Mouse (Mus musculus): ENCODE measurements around the gene Zfhx3.

The Zfhx3 gene

DNA sequence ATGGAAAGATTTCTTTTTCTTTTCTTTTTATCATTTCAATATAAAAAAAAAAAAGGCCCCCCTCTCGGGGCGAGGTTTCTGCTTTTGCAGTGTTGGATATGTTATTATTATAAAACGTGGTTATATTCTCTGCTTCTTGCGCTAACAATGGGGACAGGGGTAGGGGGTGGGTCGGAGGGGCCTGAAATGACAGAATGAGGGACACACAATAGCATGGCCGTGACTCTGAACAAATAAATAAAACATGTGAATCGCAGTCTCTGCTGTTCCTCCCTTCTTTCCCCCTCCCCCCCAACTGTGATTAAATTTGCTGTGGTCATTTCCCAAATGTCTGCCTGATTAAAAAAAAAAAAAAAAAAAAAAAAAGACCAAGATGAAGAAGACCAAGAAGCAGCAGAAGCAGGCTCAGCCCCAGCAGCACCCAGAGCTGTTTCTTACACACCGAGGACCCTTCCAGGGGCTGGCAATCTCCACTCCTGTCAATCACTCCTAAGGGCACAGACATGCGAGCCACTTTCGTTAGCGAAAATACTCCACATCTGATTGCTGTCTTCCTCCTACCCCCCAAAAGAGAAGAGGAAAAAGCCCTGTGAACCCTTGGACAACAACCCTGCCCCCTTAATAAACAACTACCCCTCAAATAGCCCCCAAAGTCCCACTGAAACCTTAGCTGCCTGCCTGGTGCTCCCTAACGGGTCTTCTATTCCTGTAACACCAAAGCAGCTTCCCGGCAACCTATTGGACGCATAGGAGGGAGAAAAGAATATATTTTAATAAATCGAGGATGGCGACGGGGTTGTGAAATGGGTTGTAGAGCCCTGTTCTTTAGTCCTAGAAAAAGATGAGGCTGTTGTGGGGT is 302.4 kb downstream of the Zfhx3 start:
- DNase-seq: no peak

DNA sequence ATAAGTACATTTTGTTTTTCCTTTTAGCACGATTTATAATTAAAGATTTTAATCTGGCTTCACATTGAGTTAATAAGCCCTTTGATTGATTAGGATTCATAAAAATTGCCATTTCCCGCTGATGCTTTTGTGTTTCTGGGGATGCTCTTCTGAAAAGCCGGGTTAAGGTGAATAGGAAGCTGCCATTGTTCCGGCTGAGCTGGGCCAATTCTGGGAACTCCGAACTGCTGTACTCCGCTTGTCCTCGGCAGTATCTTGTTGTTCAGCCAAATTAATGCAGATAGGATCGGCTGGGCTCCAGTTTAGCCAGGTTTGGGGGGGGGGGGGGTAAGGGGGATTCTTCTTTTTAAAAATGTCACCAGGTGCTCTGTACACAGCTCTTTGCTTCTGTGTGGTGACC is 303.1 kb downstream of the Zfhx3 start:
- DNase-seq: no peak

DNA sequence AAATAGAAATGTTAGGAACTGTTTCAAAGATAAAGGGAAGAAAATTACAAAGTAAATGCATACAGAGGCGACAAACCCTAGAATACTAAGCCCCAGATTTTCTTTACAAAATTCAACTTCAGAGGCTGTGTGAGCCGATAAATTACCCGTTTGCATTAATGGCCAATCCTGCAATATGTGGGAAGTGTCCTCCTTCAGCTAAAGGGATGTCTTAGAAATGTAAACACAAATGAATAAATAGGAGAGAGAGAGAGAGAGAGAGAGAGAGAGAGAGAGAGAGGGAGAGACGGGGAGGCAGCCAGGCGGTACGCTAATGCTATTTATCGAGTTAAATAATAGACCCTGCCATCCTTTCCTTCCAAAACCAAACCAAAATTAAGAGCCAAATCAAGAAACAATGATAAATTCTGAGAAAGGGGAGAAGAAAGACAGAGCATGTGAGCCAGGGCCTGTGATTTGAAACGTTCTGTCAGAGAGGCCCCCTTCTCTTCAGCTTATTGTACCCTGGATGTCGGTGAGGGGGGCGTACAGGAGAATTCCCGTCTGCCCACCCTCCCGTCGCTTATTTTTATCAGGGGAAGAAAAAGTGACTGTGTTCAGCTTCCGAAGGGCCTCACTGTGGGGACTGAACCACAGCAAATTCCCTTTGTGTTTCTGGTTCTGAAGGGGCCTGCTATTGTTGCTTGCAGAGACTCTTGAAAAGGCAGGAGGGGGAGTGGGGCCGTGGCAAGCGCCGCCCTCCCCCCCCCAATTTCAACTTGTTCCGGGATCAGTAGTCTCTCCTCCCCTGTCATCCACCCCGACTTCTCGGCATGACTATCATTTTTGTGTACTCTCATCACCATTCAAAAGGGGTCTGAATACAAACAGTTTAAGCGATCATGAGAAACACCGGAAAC is 303.8 kb downstream of the Zfhx3 start:
- DNase-seq: no peak

DNA sequence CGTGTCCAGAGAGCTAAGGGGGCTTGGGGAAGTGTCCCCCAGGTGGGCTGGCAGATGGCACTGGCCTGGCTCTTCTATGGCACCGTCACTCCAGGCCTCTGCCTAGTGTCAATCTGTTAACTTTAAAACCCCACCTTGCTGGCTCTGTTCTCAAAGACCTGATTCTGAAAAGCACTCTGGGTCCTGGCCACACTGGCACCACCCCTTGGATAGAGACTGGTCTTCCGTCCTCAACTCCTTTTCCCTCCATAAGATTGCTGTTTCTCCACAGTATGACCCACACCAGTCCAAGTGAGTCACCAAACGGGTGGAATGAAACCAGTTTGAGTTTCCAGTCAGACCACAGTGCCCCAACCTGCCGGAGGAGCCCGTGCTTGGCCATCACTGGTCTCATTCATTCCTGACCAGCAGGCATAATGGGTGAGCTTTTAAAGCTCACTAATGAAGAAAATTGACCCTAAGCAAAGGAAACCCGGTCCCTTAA is 304.5 kb downstream of the Zfhx3 start:
- DNase-seq: no peak

DNA sequence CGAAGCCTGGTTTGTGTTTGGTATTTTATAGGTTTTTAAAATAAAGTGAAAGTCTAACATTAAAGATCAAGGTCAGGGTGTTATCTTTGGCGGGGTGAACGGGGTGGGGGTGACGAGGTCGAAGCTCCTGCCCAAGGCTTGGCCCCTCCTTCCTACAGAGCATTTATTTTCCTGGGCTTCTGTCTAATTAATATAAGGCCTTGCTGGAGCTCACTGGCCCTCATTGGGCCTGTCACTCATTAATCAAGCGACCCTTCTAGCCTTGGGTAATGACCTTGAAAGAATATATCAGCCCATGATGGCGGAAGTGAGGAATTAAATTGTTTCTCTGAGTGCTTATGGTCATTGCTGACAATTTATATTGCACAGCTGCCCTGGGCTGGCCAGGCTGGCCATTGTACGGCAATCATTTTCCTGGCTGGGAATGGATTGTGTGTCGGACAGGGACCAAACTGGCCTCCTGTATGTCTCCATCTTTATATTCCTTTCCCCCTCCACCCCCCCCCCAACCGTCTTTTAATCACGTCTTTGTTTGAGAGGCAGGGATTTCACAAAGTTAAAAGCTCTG is 322.2 kb downstream of the Zfhx3 start:
- no peak for DNase-seq

DNA sequence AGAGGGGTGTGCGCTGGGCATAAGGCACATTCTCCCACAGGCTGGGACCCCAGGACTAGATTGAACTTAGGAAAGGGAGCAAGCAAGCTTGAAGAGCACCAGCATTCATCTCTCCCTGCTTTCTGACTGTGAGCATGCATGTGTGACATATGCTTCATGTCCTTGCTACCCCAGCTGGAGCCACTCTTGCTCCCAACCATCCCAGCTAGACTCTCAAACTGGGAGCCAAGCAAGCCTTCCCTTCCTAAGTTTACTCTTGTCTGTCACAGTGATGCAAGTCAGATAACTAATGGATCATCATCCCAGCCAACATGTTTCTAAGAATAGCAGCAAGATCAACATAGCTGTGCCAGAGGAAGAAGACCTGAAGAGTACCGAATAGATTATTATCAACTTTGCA is 335.5 kb downstream of the Zfhx3 start:
- no peak for DNase-seq

DNA sequence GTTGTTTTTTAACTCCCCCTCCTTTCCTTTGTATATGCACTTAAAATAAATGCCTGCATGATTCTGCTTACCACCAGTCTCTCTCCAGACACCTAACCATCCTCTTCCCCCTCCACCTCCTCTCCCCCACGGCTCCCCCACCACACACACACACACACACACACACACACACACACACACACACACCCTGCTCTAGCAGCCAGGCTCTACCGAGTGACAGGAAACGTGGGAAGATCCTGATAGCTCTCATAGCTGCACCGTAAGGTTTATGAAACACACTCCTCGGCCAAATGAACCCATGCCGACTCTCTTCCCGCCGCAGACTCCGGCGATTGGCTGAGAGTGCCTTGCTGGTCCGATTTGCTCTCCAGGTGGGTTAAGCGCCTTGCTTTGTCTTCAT is 339.5 kb downstream of the Zfhx3 start:
- peak; percentile 16 for DNase-seq

DNA sequence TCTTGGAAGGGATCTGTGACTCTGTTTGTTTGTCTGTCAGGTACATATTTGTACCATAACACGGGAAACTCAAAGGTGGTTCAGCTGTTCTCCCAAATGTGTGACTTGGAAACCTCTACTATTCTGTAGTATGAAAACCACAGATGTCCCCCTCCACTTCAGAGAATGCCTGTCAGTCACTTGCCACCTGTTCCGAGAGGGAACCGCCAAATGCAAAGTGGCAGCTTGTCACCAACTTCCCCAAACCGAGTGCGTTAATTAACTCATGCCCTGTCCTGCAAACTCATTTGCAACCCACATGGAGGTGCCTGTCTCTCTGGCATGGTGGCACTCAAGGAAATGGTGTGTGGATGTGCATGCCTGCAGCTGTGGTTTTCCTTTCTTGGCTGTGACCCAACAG is 343.7 kb downstream of the Zfhx3 start:
- peak; percentile 5 for DNase-seq

DNA sequence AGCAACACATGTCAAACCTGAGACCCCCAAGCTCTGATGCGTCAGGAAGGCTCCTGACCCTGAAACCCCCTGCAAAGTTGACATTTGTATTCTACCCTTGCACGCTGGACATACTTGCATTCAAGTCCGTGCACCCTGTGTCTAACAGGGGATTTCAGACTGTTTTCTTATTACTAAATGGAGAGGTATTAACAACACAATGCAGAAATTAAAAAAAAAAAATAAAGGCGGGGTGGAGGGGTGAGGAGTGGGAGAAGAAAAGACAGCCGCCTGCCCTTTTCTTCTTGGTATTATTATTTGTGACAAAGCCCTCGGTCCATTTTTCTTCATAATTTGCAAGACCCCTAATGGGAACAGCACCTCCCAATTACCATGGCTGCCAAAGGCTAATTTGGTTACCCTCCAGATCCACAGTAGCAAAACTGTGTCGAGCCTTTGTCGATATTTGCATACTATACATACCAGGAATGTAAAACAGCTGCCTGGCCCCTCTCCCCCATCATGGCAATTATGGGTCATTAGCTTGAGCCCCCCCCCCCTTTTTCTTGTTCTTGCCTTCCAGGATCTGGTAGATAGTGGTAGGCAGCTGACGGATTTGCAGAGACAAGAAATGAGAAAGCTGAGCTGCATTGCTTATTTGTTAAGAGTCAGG is 358.6 kb downstream of the Zfhx3 start:
- no peak for DNase-seq

DNA sequence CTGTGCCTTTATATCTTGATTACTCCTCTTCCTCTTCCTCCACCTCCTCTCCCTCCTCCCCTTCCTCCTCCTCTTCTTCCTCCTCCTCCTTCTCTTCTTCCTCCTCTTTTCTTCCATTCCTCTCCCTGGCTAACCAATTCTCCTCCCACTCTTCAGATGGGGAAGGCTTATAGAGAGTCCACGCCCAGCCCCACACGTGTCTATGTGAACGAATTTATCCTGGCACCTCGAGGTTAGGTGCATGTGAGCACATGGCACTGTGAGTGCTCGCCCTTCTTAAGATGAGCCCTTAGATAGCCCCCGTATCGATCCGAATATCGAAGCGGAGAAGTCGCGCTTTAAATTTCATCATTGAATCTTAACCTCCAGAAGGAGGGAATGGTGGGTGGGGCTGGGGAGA is 359.2 kb downstream of the Zfhx3 start:
- DNase-seq: no peak

DNA sequence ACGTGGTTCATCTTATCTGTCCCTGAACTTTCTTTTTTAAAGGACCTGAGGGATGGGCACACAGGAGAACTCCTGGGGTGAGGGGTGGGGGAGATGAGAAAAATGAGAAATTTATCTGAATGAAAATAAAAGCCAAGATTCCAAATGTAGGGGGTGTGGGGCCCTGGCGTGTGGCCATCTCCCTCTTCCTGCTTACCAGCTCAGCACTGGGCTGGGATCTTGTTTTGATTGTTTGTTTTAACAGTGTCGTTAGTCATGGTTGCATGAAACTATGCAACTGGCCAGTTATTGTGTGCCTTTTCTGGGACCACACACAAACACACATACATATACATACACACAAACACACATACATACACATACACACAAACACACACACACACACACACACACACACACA is 362.9 kb downstream of the Zfhx3 start:
- no peak for DNase-seq

DNA sequence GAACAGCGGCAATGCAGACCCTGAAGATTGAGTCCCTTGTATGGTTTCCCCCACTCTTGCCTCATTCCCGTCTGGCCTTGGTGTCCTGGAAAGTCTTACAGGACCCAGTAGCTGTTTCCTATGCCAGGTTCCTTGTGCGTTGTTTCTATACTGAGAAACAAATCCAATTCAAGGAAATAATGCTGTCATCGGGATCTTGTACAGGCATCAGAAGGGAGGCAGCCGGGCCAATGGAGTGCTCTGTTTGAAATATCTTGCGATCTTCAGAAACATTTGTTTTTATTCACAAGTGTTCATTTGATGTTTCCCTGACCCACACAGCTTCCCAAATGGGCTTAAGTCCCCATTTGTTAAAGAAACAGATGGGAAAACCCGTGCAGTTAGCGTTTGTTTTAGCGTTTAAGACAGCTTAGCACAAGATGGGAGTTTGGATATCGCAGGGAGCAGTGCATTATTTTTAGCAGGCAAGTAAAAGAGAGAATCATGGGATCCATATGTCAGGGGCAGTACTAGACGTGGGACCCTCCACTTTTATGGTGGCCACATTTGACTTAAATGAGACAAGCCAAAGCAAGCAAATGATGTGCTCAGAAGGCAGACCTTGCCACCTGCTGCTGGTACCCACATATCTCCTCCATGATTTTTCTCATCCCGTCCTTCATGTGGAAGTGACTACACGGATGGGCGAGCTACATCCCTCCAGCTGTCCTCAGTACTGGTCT is 367.2 kb downstream of the Zfhx3 start:
- no peak for DNase-seq

DNA sequence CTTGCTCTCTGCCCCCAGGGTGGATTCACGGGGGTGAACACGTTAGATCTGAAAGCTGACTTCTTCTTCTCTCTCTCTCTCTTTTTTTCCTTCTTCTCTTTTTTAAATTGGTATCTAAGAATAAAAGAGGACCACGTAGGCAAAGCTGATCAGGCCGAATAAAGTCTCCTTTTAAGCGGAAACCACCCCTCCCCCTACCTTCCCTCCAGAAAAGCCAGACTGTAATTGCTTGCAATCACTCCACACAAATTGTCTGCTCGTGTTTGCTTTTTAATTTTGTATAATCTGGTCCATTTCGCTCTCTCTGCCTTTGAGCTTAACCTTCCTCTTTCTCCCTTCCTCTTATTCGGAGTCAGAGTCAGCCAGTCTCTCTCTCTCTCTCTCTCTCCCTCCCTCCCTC is 372.6 kb downstream of the Zfhx3 start:
- no peak for DNase-seq

DNA sequence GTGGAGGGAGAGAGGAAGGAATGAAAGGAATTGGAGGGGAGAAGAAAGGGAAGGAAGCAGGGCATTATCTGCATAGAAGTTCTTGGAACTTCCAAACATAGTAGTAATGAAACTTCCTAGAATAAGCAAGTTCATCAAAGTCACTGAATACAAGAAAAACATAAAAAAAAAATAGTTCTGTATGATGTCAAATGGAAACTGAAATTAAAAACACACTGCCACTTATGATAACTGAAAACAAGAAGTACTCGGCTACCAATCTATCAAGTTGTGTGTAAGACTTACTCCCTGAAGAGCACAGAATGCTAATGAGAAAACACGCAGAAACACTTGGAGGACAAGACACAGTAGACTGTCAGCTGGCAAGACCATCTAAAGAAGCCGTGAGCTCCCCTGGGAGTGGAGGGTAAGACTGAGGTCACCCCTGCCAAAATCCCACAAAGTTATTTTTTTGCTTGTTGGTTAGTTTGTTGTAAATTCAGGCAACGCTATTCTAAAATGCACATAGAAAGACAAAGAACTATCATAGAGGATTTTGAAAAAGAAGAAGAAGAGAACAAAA is 375.2 kb downstream of the Zfhx3 start:
- DNase-seq: no peak

DNA sequence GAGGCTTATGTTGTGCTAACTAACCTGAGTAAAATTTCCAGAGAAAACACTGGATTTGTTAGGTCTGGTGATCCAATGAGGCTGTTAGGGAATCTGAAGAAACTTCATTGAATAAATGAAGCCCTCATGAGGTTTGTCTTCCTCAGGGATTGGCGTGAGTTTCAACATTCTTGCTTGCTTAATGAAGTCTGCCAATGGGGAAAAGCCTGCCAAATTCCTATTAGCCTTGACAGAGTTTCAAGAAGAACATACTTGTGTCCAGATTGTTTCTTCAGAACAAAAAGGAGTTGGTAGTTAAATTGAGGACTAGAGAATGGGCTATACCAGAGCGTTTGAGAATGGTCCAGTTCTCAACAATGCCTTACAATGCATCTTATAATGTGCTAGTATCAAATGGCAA is 385.3 kb downstream of the Zfhx3 start:
- DNase-seq: no peak

DNA sequence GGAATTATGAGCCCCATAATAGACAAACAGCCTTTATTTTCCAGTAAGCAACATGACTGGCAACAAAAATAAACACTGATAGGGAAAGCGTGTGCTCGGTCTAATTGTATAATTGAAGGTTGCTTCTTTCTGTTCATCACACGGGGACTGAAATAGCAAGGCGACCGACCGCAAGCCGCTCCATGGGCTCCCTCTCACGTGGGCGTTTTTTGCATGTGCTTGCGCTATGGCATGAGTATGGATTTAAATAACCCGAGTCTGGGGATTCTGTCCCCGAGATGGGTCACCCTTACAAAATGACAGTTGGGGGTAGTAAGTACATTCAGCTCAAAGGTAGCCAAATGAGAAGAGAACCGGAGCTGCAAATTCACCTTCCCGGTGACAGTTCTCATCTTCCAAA is 405.9 kb downstream of the Zfhx3 start:
- no peak for DNase-seq

DNA sequence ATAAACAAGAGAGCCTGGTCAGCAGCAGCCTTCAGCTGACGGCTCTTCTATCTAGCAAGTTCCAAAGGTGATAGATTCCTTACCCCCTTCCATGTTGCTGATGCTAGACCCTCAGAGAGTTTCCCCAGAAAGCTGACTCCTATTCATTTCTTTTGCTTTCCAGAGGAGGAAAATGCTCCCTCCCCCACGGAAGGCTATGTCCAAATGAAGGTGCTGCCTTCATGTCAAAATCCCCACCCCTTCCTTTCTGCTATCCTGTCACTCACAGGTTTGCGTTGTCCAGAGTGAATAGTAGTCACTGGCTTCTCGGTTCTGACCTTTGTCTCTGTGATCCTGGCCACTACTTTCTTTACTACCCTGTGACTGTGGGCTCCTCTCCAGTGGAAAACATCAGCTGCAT is 406.3 kb downstream of the Zfhx3 start:
- DNase-seq: no peak

DNA sequence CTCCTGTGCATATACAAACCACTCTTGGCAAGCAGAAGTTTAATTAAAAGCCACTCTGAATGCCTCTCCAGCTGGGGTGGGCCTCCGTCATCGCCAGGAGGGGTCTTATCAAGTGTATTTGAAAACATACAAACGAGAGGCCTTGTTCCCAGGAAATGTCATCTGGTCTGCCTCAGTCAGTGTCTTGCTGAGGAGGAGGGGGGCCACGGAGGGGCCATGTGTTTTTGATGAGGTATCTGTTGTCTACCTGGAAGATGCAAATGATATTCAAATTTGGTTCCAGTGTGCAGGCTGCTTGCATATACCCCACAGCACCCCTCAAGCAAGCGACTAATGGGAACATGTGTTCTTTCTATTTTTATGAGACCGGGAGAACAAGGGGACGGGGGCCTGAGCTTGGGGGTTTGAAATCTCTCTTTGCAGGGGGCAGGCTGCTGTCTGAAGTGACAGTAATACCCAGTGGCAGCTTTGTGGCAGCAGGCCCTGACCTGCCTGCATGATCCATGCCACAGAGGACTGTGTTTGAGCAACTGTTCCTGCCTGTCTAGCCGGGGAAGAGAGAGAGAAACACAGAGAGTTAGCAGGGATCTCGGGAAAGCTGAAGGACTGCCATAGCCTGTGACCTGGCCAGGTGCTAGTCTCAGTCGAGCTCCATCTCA is 412.8 kb downstream of the Zfhx3 start:
- no peak for DNase-seq

DNA sequence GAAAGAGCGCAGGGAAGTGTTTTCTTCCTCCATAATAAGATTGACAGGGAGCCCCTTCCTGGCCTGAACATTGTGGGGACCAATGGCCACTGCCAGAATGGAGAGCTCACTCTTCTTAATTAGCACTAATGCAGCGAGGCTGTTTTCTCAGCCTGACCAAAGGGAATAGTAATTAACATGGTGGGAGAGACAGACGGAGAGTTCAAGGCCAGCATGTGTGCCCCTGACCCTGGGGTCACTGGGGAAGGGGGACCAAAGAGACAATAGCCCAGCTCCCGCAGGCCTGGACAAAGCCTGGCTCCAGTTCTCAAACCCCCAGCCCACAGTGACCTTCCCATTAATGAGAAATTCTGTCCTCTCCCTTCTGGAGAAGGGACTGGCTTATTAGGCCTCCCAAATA is 419.0 kb downstream of the Zfhx3 start:
- no peak for DNase-seq

DNA sequence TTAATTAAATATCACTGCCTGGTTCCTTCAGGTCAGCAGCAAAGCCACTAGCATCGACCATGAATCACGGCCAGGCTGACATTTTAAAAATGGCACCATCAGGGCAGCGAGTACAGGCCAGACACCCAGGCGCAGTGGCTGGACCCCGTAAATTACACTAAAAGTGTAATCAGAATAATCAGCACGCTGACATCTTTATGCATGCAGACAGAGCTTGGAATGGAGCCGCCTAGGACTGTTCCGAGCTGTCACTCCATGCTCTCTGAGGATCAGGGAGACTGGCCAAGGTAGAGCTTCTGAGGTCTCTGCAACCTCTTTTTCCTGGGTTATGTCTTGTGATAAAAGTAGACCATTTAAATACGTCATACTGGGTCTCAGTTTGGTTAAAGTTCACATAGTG is 420.0 kb downstream of the Zfhx3 start:
- DNase-seq: no peak

DNA sequence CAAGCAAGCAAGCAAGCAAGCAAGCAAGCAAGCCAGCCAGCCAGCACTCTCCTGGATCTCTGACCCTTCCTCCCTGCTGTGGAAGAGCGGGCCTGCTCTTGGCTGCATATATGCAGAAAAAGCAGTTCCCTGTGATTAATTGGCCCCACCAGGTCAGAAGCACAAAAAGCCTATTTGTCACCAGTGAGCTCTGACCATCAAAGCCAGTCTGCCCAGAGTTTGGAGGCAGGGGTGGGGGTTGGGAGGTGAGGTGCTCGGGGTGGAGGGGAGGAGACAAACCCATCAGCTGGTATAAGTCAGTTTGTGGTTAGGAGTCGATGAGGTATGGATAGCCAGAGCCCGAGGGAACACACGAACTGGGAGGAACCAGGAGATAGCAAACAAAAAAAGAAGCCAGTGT is 421.0 kb downstream of the Zfhx3 start:
- DNase-seq: no peak

DNA sequence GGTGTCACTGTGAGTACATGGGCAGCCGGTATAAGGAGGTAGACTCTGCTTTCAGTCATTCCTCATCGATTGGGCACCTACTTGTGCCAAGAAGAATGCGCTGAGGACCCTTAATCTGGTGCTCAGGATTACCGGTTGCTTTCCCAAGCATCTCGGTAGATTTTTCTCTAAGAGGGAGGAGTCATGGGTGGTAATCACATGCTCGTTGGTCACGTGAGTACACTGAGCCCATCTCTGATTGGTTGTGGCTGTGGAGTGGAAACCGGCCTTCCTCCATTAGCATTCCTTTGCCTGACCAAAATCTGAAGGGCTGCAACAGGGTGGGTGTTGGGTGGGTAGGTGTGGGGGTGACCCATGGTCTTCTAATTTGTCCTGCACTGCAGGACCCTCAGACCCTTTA is 421.4 kb downstream of the Zfhx3 start:
- DNase-seq: no peak

Data from thymus, postnatal 4 days (tissue).